Mouse (Mus musculus) retina, embryonic 14.5 days (tissue): ENCODE measurements around the gene Utf1.
A peak's percentile ranks its signal among the peaks of the same experiment; 100 is the strongest.

ENCODE experiments used
- DNase-seq: peaks from one replicate; pipeline ENCODE4 v3.0.0-alpha.2; 2015; ENCODE audit warnings: low spot score

The Utf1 gene

DNA sequence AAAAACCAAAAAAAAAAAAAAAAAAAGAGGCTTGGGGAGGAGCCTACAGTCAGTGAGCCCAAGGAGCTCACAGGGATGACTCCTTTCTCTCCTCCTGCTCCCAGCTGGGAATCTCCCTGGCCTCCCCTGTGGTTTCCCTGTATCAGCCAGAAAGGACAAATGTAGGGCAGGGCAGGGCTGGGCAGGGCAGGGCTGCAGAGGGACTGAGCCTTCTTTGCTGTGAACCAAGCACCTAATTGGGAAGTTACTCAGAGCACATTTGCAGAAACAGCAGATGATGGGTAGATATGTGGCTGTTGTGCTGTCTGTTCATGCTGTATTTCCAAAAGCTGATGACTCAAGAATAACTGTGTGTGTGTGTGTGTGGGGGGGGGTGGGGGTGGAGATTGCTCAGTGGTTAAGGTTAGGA is 29.3 kb downstream of the Utf1 start:
- no peak for DNase-seq

DNA sequence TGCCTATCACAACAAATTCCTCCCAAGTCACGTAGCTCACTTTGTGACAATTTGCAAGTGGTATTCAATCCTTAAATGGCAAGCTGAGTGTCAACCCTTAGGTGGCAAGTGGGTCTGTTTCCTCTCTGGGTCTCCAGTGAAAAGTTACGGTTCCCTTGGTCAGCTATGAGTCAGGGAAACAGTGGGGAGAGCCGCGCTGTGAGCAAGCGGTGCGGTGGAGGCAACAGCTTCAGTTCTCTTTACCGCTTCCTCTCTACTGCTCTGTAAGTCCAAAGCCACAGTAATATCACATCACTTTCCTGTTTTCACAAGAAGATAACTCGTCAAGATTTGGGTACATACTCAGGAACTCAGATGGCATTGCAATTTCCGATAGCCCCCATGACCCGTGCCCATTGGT is 30.7 kb downstream of the Utf1 start:
- no peak for DNase-seq

DNA sequence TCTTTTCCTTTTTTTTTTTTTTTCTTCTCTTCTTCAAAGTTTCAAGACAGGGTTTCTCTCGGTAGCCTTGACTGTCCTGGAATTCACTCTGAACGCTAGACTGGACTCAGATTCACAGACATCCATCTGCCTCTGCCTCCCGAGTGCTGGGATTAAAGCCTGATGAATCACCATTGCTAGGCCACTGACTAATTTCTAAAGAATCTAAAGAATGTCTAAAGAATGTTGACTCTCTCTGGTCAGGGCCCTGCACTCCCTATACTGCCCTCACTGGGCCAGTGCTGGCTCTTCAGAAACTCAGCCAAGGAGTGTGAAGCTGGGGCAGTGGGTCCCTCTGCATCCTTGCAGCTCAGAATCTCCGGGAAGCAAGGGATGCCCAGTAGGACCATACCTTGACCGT is 31.9 kb downstream of the Utf1 start:
- DNase-seq: no peak

DNA sequence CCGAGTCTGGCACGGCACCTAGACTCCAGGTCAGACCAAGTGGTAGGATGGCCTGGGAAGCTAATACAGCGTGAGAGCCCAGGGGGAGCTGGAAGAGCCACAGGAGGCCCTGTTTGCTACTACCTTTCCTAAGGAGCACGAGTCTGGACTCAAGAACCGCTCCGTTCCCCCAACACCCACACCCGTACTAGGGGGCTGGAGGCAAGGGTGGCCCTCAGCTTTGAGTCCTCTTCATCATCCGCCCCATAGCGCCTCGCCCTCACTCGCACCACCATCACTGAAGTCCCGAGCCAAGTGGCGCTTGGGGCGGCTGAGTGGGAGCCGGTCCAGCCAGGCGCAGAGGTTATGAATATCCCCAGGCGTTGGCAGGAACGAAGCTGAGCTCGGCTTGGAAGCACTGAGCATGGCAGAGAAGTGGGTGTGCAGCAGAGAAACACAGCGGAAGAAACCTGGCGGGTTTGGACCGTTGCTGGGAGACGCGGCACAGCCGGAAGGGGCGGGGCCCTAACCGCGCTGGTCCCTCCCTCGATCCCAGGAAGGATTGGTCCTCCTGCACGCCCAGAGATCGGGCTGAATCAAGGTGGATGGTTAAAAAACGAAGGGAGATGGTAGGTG is 34.8 kb downstream of the Utf1 start, which contains the start of gene 6430531B16Rik:
6430531B16Rik (minus strand) TSS at position 478 of the 615 bp plus-strand sequence.
- peak; percentile 87 for DNase-seq

DNA sequence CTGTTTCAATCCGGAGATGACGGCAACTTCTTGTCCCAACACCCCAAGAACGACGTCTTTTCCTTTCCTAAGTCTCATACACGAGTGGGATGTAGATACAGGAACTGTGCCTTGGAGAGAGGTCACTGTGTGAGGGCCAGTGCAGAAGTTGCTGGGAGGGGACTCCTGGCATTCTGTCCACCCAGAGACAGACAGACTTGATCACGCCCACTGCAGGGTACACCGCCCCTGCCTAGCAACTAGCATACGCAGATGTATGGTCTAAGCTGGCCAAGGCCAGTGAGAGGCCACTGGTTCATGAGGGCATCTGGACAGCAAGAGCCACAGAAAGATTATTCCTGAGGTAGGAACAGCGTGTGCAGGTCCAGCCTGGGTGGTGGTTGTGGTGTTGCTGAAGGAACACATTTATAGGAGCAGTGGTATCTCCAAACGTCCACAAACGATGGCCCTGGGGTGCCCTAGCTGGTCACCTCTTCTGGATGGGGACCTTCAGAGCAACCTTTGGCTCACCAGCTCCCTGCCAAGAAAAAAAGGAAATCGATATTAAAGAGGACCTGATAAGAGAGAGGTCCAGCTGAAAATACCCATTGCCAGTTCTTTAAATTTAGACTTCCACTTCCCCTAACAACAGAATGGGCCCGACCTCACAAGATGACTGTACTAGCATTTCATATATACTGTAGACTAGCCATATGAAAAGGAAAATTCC is 35.6 kb downstream of the Utf1 start:
- DNase-seq: peak; percentile 21

DNA sequence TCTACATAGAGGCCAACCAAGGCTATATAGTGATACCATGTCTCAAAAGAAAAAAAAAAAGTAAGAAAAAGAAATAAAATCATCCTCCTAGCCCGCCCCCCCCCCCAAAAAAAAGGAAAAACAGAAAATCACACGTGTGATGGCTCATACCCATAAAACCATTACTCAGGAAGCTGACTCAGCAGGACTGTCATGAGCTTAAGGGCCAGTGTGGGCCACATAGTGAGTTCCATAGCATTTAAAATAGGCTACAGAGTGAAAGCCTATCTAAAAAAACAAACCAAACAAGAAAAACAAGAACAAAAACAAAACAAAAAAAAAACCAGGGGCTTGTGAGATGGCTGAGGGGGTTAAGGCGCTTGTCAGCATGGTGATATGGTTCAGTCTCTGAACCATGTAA is 37.2 kb downstream of the Utf1 start:
- no peak for DNase-seq

DNA sequence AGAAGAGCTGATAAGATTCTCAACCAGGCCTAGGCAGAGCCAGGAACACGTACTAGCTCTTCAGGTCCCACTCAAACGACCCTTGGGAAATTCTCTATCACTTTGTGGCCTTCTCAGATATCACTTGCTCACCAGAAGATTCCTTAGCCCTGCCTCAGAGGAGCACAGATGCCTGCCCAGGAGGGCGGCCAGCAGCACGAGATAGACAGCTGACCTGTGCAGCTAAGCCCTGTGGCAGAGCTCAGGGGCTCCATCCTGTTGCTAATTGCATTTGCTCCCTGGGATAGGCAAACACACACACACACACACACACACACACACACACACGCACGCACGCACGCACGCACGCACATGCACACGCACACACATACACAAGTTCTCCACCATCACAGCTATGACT is 38.5 kb downstream of the Utf1 start:
- DNase-seq: no peak

DNA sequence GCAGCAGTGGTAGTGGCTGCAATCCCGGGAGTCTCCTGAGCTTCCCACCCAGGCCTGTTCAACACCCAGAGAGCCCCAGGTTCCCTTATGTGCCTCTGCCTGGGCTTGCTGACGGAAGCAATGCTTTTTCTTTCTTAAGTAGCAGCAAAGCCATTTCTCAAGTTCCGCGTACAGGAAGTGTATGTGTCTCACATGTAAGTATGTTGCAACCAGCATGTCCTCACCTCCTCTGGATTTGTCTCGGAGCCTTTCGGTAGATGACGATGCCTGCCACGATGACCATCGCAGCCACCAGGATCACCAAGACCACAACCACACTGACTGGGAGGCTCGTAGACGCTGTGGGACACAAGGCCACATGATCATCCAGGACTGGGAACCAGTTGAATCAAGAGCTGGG is 40.9 kb downstream of the Utf1 start:
- DNase-seq: no peak

DNA sequence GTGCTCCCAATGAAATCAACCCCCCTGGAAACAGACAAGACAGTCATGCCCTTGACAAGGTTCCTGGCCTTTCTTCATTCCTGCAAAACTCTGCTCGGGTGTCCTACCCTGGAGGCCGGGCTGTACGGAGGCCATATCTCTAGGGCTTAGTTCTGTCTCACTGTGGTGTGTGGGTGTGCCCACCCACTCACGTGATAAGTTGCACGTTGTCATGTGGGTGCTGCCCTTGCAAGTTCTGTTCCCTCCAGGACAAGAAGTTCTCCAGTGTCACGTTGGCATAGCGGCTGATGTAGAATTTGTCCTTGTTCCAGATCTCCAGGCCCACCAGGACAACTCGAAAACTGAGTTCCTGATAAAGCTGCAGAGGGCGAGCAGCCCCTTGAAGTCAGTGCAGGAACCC is 44.7 kb downstream of the Utf1 start:
- no peak for DNase-seq

DNA sequence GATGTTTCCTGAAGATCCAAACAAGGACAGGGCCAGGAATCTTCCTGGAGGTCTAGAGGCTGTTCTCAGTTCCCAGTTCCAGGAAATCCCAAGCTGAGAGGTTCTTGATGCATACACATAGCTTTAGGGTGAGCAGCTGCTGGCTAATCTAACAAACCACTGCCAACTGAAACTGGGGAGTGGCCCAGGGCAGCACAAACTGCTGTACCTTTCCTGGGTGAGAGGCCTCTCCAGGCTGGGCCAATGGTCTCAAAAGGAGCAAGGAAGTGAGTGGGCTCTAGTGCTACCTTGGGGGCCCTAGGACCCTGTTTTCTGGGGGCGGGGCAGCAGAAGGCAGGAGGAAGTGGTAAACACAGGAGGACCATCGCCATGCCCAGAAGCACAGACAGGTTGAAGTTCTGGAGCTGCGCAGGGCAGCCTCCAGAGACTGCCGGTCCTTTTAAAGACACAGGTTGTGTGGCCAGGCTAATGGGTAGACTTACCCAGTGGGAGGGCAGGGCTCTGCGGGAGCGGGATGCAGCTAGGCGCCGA is 47.3 kb downstream of the Utf1 start:
- DNase-seq: no peak

DNA sequence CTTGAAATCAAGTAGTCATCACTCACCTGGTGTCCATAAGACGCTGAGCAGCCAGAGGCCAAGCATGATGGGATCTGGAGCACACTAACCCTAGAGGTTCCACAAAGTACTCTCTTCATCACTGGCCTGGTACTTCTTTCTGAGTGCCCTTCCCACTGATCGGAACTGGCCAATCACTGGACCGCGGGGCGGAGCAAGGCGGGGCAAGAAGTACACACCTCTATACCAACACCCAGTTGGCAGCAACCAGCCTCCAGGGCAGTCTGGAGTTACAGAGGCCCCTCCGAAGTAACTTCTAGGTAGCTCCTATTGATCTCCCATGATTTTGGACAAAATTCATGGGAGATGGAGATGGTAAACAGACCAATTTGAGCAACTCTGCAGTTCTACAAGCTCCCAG is 48.8 kb downstream of the Utf1 start, which contains the start of gene Adam8:
Adam8 (minus strand) TSS at position 157 of the 400 bp plus-strand sequence.
- no peak for DNase-seq

DNA sequence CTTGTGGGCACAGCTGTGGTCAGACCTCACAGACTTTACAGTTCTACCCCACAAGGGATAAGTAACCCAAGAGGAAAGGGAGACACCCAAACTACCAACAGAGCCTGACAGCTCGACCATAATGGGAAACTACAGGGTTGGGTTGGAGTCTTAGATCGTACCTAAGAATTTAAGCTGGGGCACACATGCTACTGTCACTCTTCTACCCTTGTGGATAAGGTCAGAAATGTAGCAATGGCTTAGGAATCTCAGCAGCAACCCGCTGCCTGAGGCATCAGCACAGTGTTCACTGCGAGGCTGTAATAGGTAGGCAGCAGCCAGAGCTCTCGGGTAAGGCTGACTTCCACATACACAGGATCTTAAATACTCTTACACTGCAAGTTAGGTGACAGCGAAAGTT is 49.9 kb downstream of the Utf1 start:
- DNase-seq: no peak

DNA sequence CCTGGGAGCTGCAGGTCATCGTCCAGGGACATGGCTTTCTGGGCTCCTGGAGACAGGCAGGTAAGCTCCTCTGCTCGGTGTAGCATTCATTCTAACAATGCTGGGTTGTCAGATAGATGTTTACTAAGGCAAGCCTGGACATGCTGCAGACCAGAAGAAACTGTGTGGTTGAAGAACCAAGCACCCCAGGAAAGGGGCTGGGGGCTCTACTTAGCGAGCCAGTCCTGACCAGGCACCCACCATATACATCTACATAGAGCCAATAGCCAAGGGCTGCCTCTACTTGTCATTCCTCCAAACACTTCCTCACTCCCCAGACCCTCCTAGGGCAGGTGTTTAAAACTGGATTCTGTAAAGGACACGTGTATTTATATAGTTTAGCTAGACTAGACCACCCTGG is 50.6 kb downstream of the Utf1 start:
- DNase-seq: no peak

DNA sequence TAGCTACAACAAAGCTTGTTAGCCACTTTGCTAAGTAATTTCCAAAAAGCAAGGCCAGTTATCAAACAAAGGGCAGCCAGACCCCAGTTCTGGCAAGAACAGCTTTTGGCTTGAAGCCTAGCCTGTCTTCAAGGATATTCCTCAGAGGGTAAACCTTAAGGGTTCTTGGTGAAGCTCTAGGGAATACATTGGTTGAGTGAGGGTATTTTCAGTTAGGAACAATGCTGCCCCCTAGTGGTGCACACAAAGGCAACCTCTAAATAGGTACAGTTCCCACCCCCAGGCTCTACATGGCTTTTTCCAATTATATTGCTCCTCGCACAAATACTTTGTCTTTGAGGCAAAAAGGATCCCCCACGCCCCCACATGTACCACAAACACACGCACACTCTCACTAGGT is 51.1 kb downstream of the Utf1 start:
- peak; percentile 85 for DNase-seq
